Mouse (Mus musculus) hindbrain, embryonic 13.5 days (tissue): ENCODE data around the gene Ltc4s. TPM values are rescaled to one million over a fixed set of nuclear protein-coding genes. Genes with fewer than 3 reads are reported as not detected.

Source experiments
- ATAC-seq: fragments of 200-750 bp; cut with Nextera tagmentation; 2 replicates; pipeline ENCODE4 v1.8.0; 2017; ENCODE audit warnings: moderate TSS enrichment; ENCODE audit not compliant: low FRiP score
- H3K27ac ChIP-seq: fragments of 300-500 bp; sonication (generic); 2 replicates; pipeline ENCODE4 v1.5.1; 2015; ENCODE audit warnings: inconsistent platforms, mild to moderate bottlenecking, moderate library complexity
- H3K27me3 ChIP-seq: fragments of 300-500 bp; sonication (generic); 2 replicates; pipeline ENCODE4 v1.6.1; 2015; ENCODE audit warnings: mild to moderate bottlenecking, inconsistent platforms
- H3K36me3 ChIP-seq: fragments of 300-500 bp; sonication (generic); 2 replicates; pipeline ENCODE4 v1.6.1; 2015; ENCODE audit warnings: mild to moderate bottlenecking, inconsistent platforms
- H3K4me1 ChIP-seq: fragments of 300-500 bp; sonication (generic); replicated peaks from 2 replicates; pipeline ENCODE4 v1.6.1; 2015; ENCODE audit warnings: inconsistent platforms
- H3K4me2 ChIP-seq: fragments of 300-500 bp; sonication (generic); 2 replicates; pipeline ENCODE4 v1.6.1; 2015; ENCODE audit warnings: inconsistent platforms, mild to moderate bottlenecking, moderate library complexity
- H3K4me3 ChIP-seq: fragments of 300-500 bp; sonication (generic); 2 replicates; pipeline ENCODE4 v1.5.1; 2015; ENCODE audit warnings: mild to moderate bottlenecking, inconsistent platforms
- H3K9ac ChIP-seq: fragments of 300-500 bp; sonication (generic); 2 replicates; pipeline ENCODE4 v1.6.1; 2015; ENCODE audit warnings: mild to moderate bottlenecking, inconsistent platforms
- H3K9me3 ChIP-seq: fragments of 300-500 bp; sonication (generic); 2 replicates; pipeline ENCODE4 v1.6.1; 2016; ENCODE audit warnings: inconsistent platforms
- WGBS: fragments of 180-500 bp; shearing (Covaris S2); methylation state at CpG from one replicate; pipeline ENCODE4 v1.1.7; 2015; 5-methylcytosine and 5-hydroxymethylcytosine counted together
- polyA plus RNA-seq: library from polyadenylated mRNA; unstranded; fragments of >200 nt; fragmentation: Nextera tagmentation; extraction: Ambion mirVana; gene quantifications from 2 replicates; pipeline ENCODE4 v1.2.1, GENCODE M21; 2015

Ltc4s gene
- 1.4 and 2.3 TPM in 2 replicates for polyA plus RNA-seq

DNA sequence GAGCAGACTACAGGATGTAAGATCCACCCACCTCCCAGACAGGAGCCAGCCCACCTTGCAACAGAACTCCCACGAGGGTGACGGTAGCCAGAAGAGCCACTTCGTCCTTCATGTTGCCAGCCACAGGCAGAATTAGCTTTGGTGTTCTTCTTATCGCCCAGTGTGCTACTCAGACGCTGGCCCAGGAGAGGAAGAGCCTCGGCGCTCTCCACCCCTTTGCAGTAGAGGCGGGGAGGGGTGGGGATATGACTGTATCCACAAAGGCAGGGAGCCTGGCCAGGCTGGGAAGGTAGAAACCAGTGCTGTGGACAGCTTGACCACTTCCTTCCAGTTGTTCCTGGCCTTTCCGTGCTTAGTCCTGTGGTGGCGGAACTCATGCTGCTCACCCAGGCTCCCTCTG is at the start of gene Ltc4s:
Gene Ltc4s (minus strand): TSS at position 293 of the 400 bp plus-strand sequence.
- Histone ChIP-seq H3K27ac (no peak within 1 kb of the TSS), H3K4me2 (peak within 1 kb of the TSS; percentile 94), H3K9ac (no peak within 1 kb of the TSS), H3K9me3 (no peaks in the 10 kb centered on the region), H3K4me1 (peaks cover 22% of the 10 kb centered on the region), H3K27me3 (peaks cover 54% of the 10 kb centered on the region), H3K4me3 (peak within 1 kb of the TSS; percentile 57), H3K36me3 (peaks cover 24% of the 10 kb centered on the region)
- no peak for ATAC-seq
- WGBS: 48% methylated on average over 10 of the region's 10 CpGs

DNA sequence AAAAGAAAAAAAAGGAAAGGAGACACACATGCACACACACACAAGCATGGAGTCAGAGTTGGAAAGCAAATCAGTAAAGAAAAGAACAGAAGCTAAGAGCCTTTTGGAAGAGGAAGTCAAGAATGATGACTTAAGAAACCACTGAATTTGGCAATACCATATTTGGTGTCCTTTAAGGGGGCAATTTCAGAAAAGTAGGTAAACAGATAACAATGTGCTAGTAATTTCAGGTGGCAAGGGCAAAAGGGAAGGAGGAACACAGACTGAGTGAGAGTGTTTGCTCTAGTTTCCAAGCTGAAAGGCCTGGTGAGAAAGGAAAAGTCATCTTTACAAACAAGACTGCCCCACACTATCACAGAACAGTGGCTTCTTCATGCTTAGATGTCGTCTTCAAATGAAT is 48.0 kb upstream of the Ltc4s start:
- 86% methylated on average over 1 of the region's 1 CpGs for WGBS

DNA sequence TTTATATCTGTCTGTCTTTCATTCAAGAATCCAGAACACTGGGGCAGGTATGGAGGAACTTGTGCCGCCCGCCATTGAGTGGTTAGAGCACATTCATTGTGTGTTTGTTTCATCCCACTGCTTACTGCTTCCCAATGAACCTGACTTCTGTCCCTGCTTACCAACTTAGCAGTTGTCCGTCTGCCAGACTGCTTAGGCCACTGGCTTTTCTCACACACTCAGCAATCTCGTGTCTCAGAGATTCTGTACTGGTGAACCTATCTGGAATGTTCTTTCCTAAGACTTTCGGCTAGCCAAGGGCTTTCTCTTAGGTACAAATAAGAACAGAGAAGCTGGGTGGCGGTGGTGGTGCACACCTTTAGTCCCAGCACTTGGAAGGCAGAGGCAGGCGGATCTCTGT is 47.3 kb upstream of the Ltc4s start:
- Histone ChIP-seq H3K4me3 (no peak overlapping the region), H3K36me3 (peaks cover 24% of the 10 kb centered on the region), H3K4me2 (no peak overlapping the region), H3K27me3 (no peaks in the 10 kb centered on the region), H3K4me1 (peaks cover 29% of the 10 kb centered on the region), H3K27ac (no peak overlapping the region), H3K9ac (no peak overlapping the region), H3K9me3 (no peaks in the 10 kb centered on the region)
- no peak for ATAC-seq
- 93% methylated on average over 7 of the region's 7 CpGs for WGBS

More for the DNA sequence above, 48.0 kb upstream of the Ltc4s start:
- Histone ChIP-seq H3K9me3 (no peaks in the 10 kb centered on the region), H3K4me1 (peaks cover 34% of the 10 kb centered on the region), H3K4me3 (no peak overlapping the region), H3K36me3 (peaks cover 21% of the 10 kb centered on the region), H3K27ac (no peak overlapping the region), H3K27me3 (no peaks in the 10 kb centered on the region), H3K4me2 (no peak overlapping the region), H3K9ac (no peak overlapping the region)
- no peak for ATAC-seq

DNA sequence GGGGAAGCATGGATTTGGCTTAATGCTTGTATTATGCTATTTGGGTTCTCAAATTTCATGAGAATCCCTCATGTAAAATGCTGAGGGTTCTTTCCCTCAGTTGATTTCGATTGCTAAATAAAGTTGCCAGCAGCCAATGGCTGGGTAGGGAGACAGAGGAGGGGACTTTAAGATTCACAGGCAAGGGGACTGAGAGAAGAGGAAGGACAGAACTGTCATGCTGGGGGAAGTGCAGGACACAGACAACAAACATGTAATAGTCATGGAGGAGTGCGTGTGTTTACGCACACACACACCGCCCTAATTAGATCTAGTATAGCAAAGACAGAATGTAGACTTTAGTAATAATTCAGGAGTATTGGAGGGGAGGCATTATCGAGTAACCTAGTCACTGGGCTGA is 46.8 kb upstream of the Ltc4s start:
- ATAC-seq: no peak
- H3K9me3 ChIP-seq: no peaks in the 10 kb centered on the region
- no peak overlapping the region for H3K27ac ChIP-seq

DNA sequence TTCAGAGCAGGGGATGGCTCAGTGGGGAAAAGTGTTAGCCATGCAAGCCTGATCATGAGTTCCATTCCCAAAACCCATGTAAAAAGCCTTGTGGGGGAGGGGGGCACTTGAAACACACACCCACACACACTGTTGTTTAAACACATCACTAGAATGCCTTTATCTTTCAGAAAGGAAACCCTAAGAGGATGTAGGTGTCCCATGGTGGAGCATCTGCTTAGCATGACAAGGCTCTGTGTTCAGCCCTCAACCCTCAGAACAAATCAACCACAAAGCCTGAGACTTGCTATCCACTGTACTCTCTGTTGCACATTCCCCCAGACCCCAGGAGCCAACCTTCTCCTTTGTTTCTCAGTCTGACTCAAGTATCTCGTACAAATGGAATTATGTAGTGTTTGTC is 41.6 kb upstream of the Ltc4s start:
- Histone ChIP-seq H3K9me3 (no peaks in the 10 kb centered on the region), H3K4me3 (no peak overlapping the region), H3K9ac (no peak overlapping the region), H3K36me3 (peaks cover 10% of the 10 kb centered on the region), H3K4me2 (no peak overlapping the region), H3K27me3 (no peaks in the 10 kb centered on the region), H3K27ac (no peak overlapping the region), H3K4me1 (no peaks in the 10 kb centered on the region)
- ATAC-seq: no peak
- 62% methylated on average over 1 of the region's 1 CpGs for WGBS

More for the DNA sequence above, 46.8 kb upstream of the Ltc4s start:
- H3K27me3 ChIP-seq: no peaks in the 10 kb centered on the region
- no peak overlapping the region for H3K9ac ChIP-seq
- WGBS: 95% methylated on average over 5 of the region's 5 CpGs
- no peak overlapping the region for H3K4me2 ChIP-seq
- H3K36me3 ChIP-seq: peaks cover 27% of the 10 kb centered on the region
- peaks cover 25% of the 10 kb centered on the region for H3K4me1 ChIP-seq
- H3K4me3 ChIP-seq: no peak overlapping the region

DNA sequence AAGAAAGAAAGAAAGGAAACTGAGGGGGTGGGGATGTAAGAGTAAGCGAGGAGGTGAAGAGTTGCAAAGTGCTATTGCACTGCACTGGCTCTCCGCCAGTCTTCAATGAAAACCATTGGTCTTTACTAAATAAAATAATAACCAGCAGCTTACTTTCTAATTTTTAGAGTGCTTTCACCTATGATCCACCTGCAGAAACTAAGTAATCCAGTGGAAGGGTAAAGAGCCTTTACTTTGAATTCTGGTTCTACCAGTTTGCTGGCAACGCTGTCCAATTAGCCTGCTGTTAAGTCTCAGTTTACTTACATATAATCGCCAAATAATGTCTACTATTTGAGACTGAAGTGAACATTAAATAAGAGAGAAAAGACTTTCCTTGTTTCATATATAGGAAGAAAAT is 40.6 kb upstream of the Ltc4s start:
- Histone ChIP-seq H3K27me3 (no peaks in the 10 kb centered on the region), H3K9me3 (no peaks in the 10 kb centered on the region), H3K4me3 (no peak overlapping the region), H3K27ac (no peak overlapping the region), H3K9ac (no peak overlapping the region), H3K4me1 (no peaks in the 10 kb centered on the region), H3K36me3 (peaks cover 10% of the 10 kb centered on the region), H3K4me2 (no peak overlapping the region)
- ATAC-seq: no peak
- WGBS: 96% methylated on average over 4 of the region's 4 CpGs

DNA sequence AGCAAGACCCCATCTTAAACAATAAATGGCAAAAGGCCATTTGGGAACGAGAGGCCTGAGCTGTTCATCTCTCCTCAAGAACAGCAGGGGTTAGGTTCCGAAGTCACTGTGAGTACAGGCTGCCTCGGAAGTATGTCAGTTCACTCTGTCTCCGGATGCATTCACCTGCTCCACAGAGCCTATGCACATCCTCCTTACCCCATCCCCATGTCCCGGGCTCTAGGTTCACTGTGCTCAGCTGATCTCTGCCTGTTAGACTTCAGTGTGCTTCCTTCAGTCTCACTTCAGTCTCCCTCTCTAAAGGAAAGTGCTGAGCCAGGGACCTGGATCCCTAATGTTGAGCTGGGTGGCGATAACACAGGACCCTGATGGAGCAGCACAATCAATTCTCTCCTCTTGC is 39.3 kb upstream of the Ltc4s start:
- Histone ChIP-seq H3K4me1 (0 out of 2 replicates have a peak, but pooled peaks cover 3% of the 10 kb centered on the region), H3K9ac (no peak overlapping the region), H3K36me3 (peaks cover 10% of the 10 kb centered on the region), H3K4me2 (no peak overlapping the region), H3K4me3 (no peak overlapping the region), H3K27ac (no peak overlapping the region), H3K27me3 (no peaks in the 10 kb centered on the region), H3K9me3 (no peaks in the 10 kb centered on the region)
- ATAC-seq: no peak
- 92% methylated on average over 6 of the region's 6 CpGs for WGBS

DNA sequence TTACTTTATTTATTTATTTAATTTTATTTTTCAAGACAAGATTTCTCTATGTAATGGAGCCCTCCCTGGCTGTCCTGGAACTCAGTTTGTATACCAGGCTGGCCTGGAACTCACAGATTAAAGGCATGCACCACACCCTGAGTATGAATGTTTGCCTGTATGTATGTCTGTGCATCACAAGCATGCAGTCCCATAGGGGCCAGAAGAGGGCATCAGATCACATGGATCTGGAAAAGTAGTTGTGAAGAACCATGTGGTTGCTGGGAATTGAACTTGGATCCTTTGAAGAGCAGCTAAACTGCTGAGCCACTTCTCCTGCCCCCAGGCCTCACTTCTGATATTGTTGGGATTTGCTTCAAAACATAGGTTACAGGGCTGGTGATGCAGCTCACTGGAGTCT is 38.6 kb upstream of the Ltc4s start:
- Histone ChIP-seq H3K9ac (no peak overlapping the region), H3K4me1 (0 out of 2 replicates have a peak, but pooled peaks cover 3% of the 10 kb centered on the region), H3K27me3 (no peaks in the 10 kb centered on the region), H3K4me2 (no peak overlapping the region), H3K9me3 (no peaks in the 10 kb centered on the region), H3K27ac (no peak overlapping the region), H3K4me3 (no peak overlapping the region), H3K36me3 (peaks cover 10% of the 10 kb centered on the region)
- no peak for ATAC-seq

DNA sequence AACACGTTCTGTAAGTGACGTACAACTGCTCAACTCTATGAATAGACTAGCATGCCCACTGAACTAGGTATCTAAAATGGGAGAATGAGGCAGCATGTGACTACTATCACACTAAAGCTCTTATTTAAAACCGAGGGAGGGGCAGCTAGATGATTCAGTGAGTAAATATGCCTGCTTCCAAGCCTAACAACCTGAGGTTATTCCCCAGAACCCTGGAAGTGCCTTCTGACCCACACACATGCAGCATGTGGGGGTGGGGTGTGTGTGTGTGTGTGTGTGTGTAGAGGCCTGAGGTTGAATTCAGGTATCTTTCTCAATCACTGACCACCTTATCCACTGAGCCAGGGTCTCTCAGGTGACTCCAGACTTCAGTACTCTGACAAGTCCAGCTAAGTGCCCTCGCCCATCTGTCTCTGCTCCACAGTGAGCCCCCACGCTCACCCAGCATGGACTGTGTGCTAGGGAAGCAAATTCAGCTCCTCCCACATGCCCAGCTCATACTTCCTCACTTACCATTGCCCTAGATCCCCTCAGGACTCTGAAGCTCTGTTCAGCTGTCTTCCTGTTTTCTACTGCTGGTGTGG is 37.2 kb upstream of the Ltc4s start:
- no peak overlapping the region for H3K4me2 ChIP-seq
- H3K27ac ChIP-seq: no peak overlapping the region
- peaks cover 7% of the 10 kb centered on the region; the same call in 1 of the 2 replicates for H3K36me3 ChIP-seq
- 0 out of 2 replicates have a peak, but pooled peaks cover 3% of the 10 kb centered on the region for H3K4me1 ChIP-seq
- ATAC-seq: no peak
- WGBS: 84% methylated on average over 5 of the region's 5 CpGs
- no peak overlapping the region for H3K4me3 ChIP-seq
- no peak overlapping the region for H3K9ac ChIP-seq
- no peaks in the 10 kb centered on the region for H3K9me3 ChIP-seq
- H3K27me3 ChIP-seq: no peaks in the 10 kb centered on the region

DNA sequence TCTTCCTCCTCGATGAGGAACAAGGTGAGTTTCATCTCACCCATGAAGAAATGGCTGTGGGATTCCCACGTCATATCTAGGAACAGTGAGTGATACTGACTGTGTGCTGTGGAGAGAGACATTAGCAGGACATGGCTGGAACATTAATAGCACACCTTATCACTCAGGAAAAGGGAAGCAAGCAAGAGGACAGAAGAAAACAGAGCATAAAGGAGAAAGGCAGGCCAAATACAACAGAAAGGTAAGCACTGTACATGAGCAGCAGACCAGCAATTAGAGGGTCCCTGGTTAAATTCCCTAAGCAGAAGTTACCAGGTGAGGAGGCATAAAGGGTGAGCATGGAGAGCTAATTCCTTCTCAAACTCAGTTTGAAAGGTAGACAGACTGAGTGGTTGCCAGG is 36.7 kb upstream of the Ltc4s start:
- WGBS: 92% methylated on average over 2 of the region's 2 CpGs
- ATAC-seq: no peak
- H3K27ac ChIP-seq: no peak overlapping the region

DNA sequence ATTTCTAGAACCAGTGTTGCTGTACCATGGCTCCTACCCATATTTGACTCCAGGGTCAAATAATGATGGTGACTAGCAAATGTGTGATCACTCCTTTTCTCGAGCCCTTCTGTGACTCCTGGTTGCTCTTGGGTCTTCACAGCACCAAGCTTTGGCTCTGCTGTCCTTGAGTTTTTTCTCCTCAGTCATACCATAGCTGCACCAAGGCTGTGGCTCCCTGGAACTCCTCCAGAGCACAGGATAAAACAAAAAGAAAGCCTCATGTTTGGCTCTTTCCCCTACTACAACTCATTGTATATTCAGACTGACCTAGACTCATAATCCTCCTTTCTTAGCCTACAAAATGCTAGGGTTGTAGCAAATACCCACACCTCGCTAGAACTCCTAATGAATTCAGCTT is 34.4 kb upstream of the Ltc4s start:
- WGBS: 80% methylated on average over 2 of the region's 2 CpGs
- peaks cover 3% of the 10 kb centered on the region; the same call in 1 of the 2 replicates for H3K36me3 ChIP-seq
- no peak for ATAC-seq

More for the DNA sequence above, 36.7 kb upstream of the Ltc4s start:
- Histone ChIP-seq H3K4me1 (0 out of 2 replicates have a peak, but pooled peaks cover 3% of the 10 kb centered on the region), H3K4me3 (no peak overlapping the region), H3K27me3 (no peaks in the 10 kb centered on the region), H3K4me2 (no peak overlapping the region), H3K9me3 (no peaks in the 10 kb centered on the region), H3K36me3 (peaks cover 5% of the 10 kb centered on the region; the same call in 1 of the 2 replicates), H3K9ac (no peak overlapping the region)

DNA sequence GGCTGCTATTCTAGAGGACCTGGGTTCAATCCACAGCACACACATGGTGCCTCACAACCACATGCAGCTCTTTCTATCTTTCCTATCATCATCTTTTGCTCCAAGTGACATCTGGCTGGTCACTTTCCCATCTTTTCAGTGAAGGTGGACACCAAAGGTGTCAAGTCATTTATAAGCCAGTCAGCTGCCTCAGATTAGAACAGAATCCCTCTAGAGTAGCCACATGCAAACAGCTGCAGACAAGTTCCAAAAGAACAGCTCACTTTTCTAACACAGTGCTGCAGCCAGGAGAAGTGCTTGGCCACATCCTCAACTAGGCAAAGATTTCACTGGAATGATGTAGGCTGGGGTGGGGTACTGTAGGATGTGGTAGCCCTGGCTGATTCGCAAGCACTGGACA is 31.5 kb upstream of the Ltc4s start:
- no peak overlapping the region for H3K4me2 ChIP-seq
- H3K4me1 ChIP-seq: 0 out of 2 replicates have a peak, but pooled peaks cover 3% of the 10 kb centered on the region
- no peak for ATAC-seq
- peaks cover 27% of the 10 kb centered on the region for H3K36me3 ChIP-seq
- no peaks in the 10 kb centered on the region for H3K27me3 ChIP-seq
- H3K9me3 ChIP-seq: no peaks in the 10 kb centered on the region
- no peak overlapping the region for H3K9ac ChIP-seq
- 100% methylated on average over 1 of the region's 1 CpGs for WGBS
- no peak overlapping the region for H3K4me3 ChIP-seq
- H3K27ac ChIP-seq: 0 out of 2 replicates have a peak overlapping the region, but pooled peaks have one; percentile 23

More for the DNA sequence above, 34.4 kb upstream of the Ltc4s start:
- Histone ChIP-seq H3K27ac (no peak overlapping the region), H3K9ac (no peak overlapping the region), H3K4me2 (no peak overlapping the region), H3K4me1 (0 out of 2 replicates have a peak, but pooled peaks cover 3% of the 10 kb centered on the region), H3K27me3 (no peaks in the 10 kb centered on the region), H3K4me3 (no peak overlapping the region), H3K9me3 (no peaks in the 10 kb centered on the region)

DNA sequence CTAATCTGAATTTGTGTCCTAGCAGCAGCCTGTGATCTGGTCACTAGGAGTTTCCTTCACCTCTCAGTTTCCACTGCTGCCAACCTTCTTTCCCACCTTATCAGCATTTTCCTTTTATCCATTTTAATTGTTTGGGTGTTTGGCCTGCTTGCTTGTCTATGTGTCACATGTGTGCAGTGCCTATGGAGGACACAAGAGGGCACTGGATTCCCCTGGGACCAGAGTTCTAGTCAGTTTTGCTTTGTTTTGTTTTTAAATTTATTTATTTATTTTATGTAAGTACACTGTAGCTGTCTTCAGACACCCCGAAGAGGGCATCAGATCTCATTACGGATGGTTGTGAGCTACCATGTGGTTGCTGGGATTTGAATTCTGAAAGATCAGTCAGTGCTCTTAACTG is 30.7 kb upstream of the Ltc4s start:
- 90% methylated on average over 2 of the region's 2 CpGs for WGBS
- Histone ChIP-seq H3K9ac (no peak overlapping the region), H3K4me3 (no peak overlapping the region), H3K27ac (no peak overlapping the region), H3K4me1 (0 out of 2 replicates have a peak, but pooled peaks cover 3% of the 10 kb centered on the region), H3K9me3 (no peaks in the 10 kb centered on the region), H3K4me2 (no peak overlapping the region), H3K36me3 (peaks cover 34% of the 10 kb centered on the region), H3K27me3 (no peaks in the 10 kb centered on the region)
- no peak for ATAC-seq
